Mouse (Mus musculus) ovary, postnatal 14 days (tissue): ENCODE measurements at regions not wholly inside any gene's neighbourhood (a gene's known extent, or its start where the extent isn't known, plus 50 kb on each side); places are given as distances from the start of the nearest gene placed in this dataset.
"Not testable (repeated sequence)": the region's sequence is repeated elsewhere in the genome, so short reads cannot be mapped to it uniquely, and the experiment has no call there.

ENCODE experiments used
- DNase-seq: peaks from one replicate; pipeline ENCODE4 v3.0.0; 2022; ENCODE audit warnings: low spot score

DNA sequence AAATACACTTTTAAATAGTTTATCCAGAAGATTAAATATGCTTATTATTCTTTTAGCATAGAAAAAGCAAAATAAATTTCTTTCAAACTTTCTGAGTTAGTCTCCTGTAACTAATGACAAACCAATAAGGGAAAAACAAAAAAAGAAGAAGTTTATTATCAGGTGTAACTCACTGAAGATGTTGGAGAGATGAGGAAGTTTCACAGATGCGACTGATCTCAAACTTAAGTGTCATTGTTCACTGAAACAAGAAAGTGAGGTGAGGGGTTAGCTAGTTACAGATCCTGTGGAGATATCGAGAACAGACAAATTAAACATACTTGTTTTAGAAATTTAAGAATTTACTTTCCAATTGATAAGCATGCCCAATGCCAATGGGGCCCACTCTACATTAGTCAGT lies 199.2 kb downstream of the Wdr20rt start:
- DNase-seq: no peak

DNA sequence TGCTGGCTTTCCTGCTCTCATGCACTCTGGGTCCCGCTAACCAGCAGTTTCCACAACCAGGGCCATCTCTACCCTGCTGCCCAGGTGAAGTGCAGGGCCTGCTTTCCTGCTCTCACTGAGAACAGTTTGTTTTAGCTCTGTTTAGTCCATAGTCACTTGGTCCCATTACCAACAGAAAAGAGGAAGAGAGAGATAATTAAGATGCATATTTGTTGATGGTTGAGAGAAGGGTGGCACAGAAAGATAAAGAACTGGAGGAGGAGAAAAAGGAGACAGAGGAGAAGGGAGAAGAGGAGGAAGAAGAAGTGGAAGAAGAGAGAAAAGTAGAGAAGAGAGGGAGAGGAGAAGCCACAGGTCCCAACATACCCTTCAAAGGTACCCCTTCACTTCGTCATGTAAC lies 200.1 kb downstream of the Wdr20rt start:
- no peak for DNase-seq

GRCm38 (mm10) chr12:65426884-65427283 lies 201.6 kb downstream of the Wdr20rt start:
- no peak for DNase-seq

DNA sequence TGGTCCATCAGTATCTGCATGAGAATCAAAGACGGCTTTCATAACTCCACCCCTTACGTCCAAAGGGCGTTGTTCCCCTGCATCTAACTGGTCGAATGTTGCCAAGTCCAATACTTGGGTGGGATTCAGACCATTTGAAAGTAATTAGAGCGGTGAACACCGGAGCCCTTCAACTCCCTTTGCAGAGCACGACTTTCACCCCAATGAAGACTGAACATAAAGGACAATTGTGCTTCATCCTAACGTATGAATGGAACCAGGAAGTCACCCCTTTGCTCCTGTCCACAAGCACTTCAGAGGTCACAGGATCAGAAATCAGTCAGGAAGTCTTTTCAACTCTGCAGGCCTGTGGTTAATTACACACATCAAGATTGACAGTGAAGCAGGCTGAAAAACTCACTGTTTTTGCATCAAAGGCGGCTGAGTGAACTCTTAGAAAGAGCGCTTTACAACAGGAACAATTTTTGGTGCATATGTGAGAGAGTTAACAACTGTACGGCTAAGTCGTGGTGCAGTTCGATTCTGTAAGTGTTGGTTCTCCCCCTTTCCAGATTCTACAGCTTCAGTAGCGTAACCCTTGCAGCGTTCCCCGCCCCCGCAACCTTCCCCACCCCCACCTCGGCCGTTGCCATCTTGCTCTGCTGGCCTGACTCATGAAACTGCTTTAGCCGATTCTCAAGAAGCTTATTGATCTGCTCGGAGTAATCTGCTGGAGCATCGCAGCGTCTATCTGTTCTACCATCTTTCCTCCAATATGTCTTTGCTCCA lies 203.1 kb downstream of the Wdr20rt start:
- DNase-seq: no peak

GRCm38 (mm10) chr12:65450845-65451244 lies 225.5 kb downstream of the Wdr20rt start:
- DNase-seq: no peak

GRCm38 (mm10) chr12:65455683-65456082 lies 230.4 kb downstream of the Wdr20rt start:
- no peak for DNase-seq

DNA sequence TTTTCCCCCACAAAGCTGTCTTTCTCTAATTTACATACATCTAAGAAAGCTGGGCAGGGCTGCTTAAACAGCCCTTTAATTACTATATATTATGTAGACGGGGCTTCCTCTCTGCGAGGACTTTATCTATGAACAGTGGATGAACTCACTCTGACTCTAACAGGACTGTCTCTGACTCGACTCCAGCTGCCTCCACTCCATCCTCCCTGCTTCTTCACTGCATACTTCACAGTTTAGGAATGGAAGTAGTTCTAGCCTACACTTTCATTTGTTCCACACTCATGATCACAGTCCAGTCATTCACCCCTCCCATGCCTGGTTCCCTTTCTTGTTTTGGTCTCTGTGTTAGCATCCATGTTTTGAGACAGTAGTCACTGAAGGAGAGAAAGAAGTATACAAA lies 231.6 kb downstream of the Wdr20rt start:
- DNase-seq: no peak

- no peak for DNase-seq
These were observed 238.9 kb downstream of the Wdr20rt start for GRCm38 (mm10) chr12:65464246-65464645.

DNA sequence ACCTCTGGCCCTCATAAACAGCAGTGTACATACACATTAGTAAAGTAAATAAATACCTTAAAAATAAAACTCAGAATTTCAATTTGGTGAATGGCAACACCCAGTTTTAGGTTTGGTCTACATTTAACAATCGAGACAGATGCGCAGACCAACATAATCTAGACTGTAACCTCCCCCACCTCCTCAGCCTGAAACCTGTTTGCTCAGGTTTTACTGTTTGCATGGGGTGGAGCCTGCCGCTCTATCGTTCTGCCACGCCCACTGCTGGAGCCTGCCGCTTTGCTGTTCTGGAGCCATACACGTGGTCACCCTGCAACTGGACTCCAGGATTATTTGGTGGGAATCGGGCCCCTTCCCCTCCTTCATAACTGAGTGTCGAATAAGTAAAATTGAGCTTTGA lies 253.4 kb downstream of the Wdr20rt start:
- DNase-seq: not testable (repeated sequence)

DNA sequence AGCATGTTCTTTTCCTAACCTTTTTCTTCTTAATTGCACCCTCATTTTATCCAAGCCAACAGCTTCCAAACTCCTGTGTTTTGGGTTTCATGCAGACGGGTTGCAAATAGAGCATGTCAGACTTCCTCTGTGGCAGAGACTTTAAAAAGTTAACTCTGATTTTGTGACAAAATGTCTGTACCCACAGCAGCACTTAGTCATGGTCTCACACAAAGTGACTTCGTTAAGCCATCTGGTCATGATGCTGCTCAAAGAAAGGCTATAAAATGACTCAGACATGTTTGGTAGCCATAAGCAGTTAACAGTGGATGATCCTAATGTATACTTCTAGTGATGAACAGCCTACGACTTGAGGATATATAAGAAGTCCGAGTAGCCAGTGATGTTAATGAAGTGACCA lies 255.5 kb downstream of the Wdr20rt start:
- no peak for DNase-seq

DNA sequence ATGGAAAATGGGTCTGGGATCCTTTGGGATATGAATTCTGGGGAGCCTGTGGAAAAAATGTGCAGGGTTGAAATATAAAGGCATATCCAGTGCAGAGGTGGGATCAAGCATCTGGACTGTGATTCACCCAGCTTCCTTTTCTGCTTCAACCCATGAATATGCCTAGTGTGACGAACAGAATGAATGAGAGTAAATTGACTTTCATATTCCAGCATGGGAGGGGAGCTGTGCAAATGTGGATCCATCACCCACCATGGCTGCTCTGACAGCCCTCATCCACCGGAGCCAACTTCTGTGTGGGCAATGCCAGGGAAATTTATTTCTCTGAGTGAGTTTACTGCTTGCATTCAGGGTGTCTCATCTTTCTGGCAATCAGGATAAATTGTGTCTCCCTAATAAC lies 265.8 kb downstream of the Wdr20rt start:
- no peak for DNase-seq

GRCm38 (mm10) chr12:65494388-65495030 lies 269.2 kb downstream of the Wdr20rt start:
- no peak for DNase-seq

GRCm38 (mm10) chr12:65496613-65497012 lies 271.3 kb downstream of the Wdr20rt start:
- no peak for DNase-seq

- no peak for DNase-seq
These were observed 272.3 kb downstream of the Wdr20rt start for GRCm38 (mm10) chr12:65497602-65498001.

DNA sequence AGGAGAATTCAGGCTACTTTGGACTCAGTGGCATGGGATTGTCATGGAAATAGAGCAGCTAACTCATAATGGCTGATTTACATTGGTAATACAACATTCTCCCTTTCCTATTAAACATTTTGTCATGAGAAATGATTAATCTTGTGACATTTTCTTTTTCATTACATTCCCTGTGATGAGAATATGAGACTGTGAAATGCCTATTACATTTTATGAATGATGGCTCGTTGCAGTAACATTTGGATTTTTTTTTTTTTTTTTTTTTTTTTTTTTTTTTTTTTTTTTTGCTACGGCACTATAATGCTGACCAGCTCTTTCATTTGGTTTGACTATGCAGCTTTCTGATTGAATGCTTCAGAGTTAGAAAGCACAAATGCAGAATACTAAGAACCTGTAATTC lies 276.1 kb downstream of the Wdr20rt start:
- no peak for DNase-seq

DNA sequence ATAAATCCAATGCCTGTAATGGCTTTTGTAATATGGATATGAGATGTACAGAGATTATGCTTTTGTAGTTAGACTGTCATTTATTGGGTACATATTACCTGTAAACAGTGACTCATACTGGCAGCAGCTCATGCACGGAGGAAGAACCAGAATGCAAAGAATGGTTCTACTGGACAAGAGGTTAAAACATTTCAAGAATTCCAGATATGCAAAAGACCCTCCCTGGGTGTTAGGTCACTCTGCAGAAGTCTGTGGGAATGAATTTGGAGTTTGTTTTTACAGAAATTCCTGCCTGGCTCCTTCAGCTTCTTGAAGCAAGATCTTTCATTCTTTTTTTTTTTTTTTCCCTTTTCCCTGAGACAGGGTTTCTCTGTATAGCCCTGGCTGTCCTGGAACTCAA lies 276.7 kb downstream of the Wdr20rt start:
- DNase-seq: no peak

DNA sequence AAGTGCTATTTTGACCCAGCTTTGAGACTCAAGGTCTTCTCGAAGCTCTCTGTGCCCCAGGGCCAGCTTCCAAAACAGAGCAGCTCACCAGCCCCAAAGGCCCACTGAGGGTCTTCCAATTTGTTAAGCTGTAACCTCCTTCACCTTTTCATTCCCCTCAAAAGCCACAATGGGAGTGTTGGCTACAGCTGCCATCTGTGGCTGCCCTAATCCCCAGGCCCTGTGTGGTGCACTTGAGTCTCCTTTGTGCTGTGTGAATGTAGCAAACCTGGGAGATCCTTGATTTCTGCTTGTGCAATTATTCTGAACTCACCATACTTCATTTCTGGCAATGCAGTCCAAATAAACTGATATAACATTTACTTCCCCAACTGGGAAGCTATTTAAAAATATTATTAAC lies 287.8 kb downstream of the Wdr20rt start:
- DNase-seq: no peak

DNA sequence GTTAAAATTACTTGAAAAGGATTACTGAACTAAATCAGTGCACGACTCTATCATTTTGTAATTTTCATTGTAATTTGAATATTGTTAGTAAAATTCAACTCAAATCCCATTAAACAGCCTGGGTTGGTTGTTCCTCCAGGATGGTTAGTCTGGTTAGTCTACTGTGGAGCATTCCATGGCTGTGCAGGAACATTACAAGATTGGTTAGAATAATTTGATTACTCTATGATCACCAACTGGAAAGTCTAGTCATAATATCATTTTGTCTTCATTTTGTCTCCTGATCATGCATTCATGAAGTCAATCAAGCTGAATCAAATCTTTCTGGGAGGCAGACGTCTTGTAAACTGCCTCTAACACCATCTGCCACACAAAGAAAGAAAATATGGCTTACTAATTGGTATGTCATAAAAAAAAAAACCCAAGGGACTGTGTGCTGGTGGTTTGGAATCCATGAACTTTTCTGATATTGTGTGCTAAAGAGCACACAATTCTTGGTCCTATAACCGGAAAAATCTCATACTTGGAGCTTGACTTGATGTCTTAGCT lies 308.9 kb downstream of the Wdr20rt start:
- no peak for DNase-seq

- DNase-seq: no peak
These were observed 323.0 kb downstream of the Wdr20rt start for GRCm38 (mm10) chr12:65548301-65548700.

DNA sequence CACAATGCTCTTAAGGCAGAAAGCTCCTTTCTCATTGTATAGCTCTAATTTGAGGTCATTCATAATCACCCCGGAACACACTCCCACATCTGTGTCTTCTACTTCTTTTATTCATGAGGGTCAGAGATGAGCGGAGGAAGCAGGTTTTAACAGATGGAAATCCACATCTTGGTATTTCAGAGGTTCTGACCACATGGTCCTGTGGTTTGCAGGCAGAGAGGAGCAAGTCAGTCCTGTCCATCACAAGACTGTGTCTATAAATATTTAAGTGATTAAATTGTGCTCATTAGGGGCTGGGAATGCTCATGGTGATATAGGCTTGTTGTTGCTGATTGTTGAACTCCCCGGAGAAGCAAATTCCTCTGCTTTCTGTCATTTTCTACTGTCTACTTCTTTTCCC lies 326.9 kb downstream of the Wdr20rt start:
- DNase-seq: no peak

GRCm38 (mm10) chr12:65559036-65559435 lies 333.7 kb downstream of the Wdr20rt start:
- no peak for DNase-seq

GRCm38 (mm10) chr12:65559809-65560208 lies 334.5 kb downstream of the Wdr20rt start:
- DNase-seq: no peak

- DNase-seq: no peak
These were observed 346.3 kb downstream of the Wdr20rt start for GRCm38 (mm10) chr12:65571633-65572032.

- no peak for DNase-seq
These were observed 368.2 kb downstream of the Wdr20rt start for GRCm38 (mm10) chr12:65593559-65593958.
